Mouse (Mus musculus): ENCODE measurements around the gene Gm17334.

Gm17334 gene

GRCm38 (mm10) chr11:53736771-53737572 is 36.0 kb downstream of the Gm17334 start:
- peak; percentile 79 for DNase-seq

DNA sequence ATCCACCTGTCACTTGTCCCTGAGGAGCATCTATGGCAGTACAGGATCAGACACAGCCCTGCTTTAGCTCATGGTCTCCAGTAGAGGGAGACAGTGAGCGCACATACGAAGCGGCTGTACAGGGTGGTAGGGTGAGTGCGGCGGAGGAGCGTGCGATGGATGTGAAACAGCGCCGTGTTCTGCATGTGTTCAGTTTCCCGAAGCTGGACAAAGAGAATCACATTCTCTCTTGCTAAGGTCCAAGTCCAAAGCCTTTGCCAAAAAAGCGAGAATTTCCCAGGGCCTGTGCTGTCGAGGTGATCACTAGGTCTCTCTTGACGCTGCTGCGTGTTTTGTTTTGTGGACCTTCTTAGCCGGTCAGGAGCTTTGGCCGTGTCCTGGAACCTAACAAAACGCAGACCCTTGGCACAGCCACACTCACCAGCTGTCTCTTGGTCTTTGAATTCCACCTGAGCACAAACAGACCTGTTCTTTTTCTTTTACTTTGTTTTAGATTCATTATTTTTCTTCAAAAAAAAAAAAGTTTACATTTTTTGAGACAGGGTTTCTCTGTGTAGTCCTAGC is 37.2 kb downstream of the Gm17334 start:
- peak; percentile 78 for DNase-seq

DNA sequence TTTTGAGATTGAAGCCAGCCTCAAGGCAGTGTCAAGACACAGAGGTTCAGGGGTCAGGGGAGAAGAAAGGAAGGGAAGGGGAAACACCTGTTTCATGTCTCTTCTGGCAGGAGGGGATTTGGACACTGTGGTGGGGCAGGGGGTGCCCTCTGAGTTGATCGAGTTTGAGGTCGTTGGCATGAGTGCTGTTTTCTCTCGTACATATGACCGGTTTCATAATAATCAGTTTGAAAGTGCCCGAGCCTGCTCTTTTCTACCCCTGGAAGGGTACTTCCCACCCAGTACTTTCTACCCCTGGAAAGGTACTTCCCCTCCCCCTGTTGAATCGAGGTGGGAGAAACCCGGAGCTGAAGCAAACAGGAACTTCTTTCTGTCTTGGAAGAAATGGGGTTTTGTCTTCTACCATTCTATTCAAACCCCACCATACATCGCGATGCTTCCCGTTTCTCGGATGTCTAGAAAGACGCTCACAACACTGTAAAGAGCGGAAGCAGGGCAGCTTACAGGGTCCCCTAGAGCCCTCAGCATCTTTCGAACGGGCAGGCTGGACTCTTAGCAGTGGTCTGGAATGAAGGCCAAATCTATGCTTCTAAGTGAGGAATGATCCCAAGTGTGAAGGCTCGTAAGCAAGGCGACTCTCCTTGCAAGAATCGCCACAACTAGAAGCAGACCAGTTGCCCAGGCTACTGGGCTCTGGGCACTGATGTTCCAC is 37.9 kb downstream of the Gm17334 start:
- DNase-seq = no peak

GRCm38 (mm10) chr11:53734431-53734830 is 38.6 kb downstream of the Gm17334 start:
- DNase-seq = no peak

DNA sequence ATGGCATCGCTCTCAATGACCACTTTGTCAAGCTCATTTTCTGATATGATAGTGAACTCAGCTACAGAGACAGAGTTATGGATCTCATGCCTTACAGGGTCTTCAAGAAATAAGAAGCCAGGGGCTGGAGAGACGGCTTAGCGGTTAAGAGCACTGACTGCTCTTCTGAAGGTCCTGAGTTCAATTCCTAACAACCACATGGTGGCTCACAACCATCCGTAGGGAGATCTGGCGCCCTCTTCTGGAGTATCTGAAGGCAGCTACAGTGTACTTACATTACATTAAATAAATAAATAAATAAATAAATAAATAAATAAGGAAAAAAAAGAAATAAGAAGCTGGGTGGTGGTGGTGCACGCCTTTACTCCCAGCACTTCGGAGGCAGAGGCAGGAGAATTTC is 39.2 kb downstream of the Gm17334 start:
- no peak for DNase-seq

- DNase-seq = no peak
Measured at GRCm38 (mm10) chr11:53732244-53732643, 40.7 kb downstream of the Gm17334 start.

GRCm38 (mm10) chr11:53731457-53731856 is 41.5 kb downstream of the Gm17334 start:
- no peak for DNase-seq

All from thymus, postnatal 14 days (tissue).